In genomic region chr16:5306588-5307248, GRCm38 (mm10) we compare ENCODE assay signal across 8 mouse cellular contexts. TPM values are rescaled to one million over a fixed set of nuclear protein-coding genes. Genes with fewer than 3 reads are reported as not detected.
DNase-seq lines count a peak whose midpoint lies in the region; ATAC-seq lines count a peak whose summit lies in the region.

No protein-coding gene starts in this region.

- H3K36me3 ChIP-seq in forebrain, embryonic 10.5 days (replicated peaks) = no peaks in the 10 kb centered on the region
- no peaks in the 10 kb centered on the region for H3K36me3 ChIP-seq in heart, embryonic 15.5 days
- no peaks in the 10 kb centered on the region for H3K36me3 ChIP-seq in liver, embryonic 12.5 days
- H3K36me3 ChIP-seq in stomach, embryonic 14.5 days (ENCODE audit: control insufficient read depth, insufficient read depth, low read length) = no peaks in the 10 kb centered on the region

- no peaks in the 10 kb centered on the region for H3K9me3 ChIP-seq in forebrain, embryonic 10.5 days
- no peaks in the 10 kb centered on the region for H3K9me3 ChIP-seq in heart, embryonic 15.5 days (replicated peaks)
- H3K9me3 ChIP-seq in liver, embryonic 12.5 days (replicated peaks) = no peaks in the 10 kb centered on the region
- no peaks in the 10 kb centered on the region for H3K9me3 ChIP-seq in stomach, embryonic 14.5 days (ENCODE audit: control insufficient read depth, low read depth, low read length)

- H3K4me3 ChIP-seq in forebrain, embryonic 10.5 days = peak overlapping the region; percentile 59
- H3K4me3 ChIP-seq in heart, embryonic 15.5 days = peak overlapping the region; percentile 49
- peak overlapping the region; percentile 31 for H3K4me3 ChIP-seq in liver, embryonic 12.5 days
- H3K4me3 ChIP-seq in stomach, embryonic 14.5 days (ENCODE audit: low read depth, low read length) = peak overlapping the region; percentile 33

- H3K4me1 ChIP-seq in forebrain, embryonic 10.5 days = peaks cover 10% of the 10 kb centered on the region; the same call in 1 of the 2 replicates
- peaks cover 5% of the 10 kb centered on the region for H3K4me1 ChIP-seq in heart, embryonic 15.5 days (replicated peaks)
- H3K4me1 ChIP-seq in liver, embryonic 12.5 days = peaks cover 5% of the 10 kb centered on the region; the same call in 1 of the 2 replicates
- no peaks in the 10 kb centered on the region for H3K4me1 ChIP-seq in stomach, embryonic 14.5 days (ENCODE audit: control insufficient read depth, insufficient read depth, low read length)

- peak overlapping the region; percentile 43; the same call in 1 of the 2 replicates for H3K9ac ChIP-seq in heart, embryonic 15.5 days
- H3K9ac ChIP-seq in liver, embryonic 12.5 days = no peak overlapping the region
- H3K9ac ChIP-seq in stomach, embryonic 14.5 days (replicated peaks; ENCODE audit: low read depth, low read length) = peak overlapping the region; percentile 28; the same call in 1 of the 2 replicates

- peaks cover 27% of the 10 kb centered on the region for H3K27me3 ChIP-seq in forebrain, embryonic 10.5 days (ENCODE audit: poor library complexity, severe bottlenecking)
- peaks cover 26% of the 10 kb centered on the region for H3K27me3 ChIP-seq in heart, embryonic 15.5 days
- peaks cover 22% of the 10 kb centered on the region; the same call in 1 of the 2 replicates for H3K27me3 ChIP-seq in liver, embryonic 12.5 days (replicated peaks)
- H3K27me3 ChIP-seq in stomach, embryonic 14.5 days (ENCODE audit: control insufficient read depth, insufficient read depth, low read length) = peaks cover 5% of the 10 kb centered on the region

- 2% methylated on average over 36 of the region's 36 CpGs for WGBS in forebrain, embryonic 10.5 days
- WGBS in heart, embryonic 15.5 days = 2% methylated on average over 36 of the region's 36 CpGs
- WGBS in liver, embryonic 12.5 days (ENCODE audit: insufficient replicate concordance) = 3% methylated on average over 36 of the region's 36 CpGs
- WGBS in stomach, embryonic 14.5 days = 2% methylated on average over 36 of the region's 36 CpGs

- peak overlapping the region; percentile 83 for H3K27ac ChIP-seq in forebrain, embryonic 10.5 days
- H3K27ac ChIP-seq in heart, embryonic 15.5 days = no peak overlapping the region
- H3K27ac ChIP-seq in liver, embryonic 12.5 days = no peak overlapping the region
- no peak overlapping the region for H3K27ac ChIP-seq in stomach, embryonic 14.5 days (ENCODE audit: low read length)

- peak overlapping the region; percentile 91 for H3K4me2 ChIP-seq in heart, embryonic 15.5 days
- H3K4me2 ChIP-seq in liver, embryonic 12.5 days = peak overlapping the region; percentile 58
- H3K4me2 ChIP-seq in stomach, embryonic 14.5 days (replicated peaks; ENCODE audit: low read depth, low read length) = peak overlapping the region; percentile 86

- ATAC-seq in heart, embryonic 15.5 days (replicated peaks; ENCODE audit: insufficient number of reproducible peaks, insufficient read depth, low FRiP score, low read depth) = peak; percentile 65; the same call in 1 of the 2 replicates
- ATAC-seq in liver, embryonic 12.5 days = peak; percentile 67
- ATAC-seq in stomach, embryonic 14.5 days (ENCODE audit: insufficient number of reproducible peaks, insufficient read depth, low FRiP score, low read depth) = peak; percentile 85

- peak; percentile 88 for DNase-seq in CD4-positive, CD25-positive, alpha-beta regulatory T cell, adult 2 months (ENCODE audit: low read depth, low spot score)
- DNase-seq in c-Kit-negative CD71-positive TER-119-positive erythroid progenitor cells, embryonic 14.5 days (ENCODE audit: low read depth, low spot score) = peak; percentile 15
- DNase-seq in forebrain, embryonic 10.5 days (ENCODE audit: extremely low spot score, low spot score) = peak; percentile 95
- peak; percentile 90 for DNase-seq in kidney, postnatal 14 days
- DNase-seq in natural killer cell, adult 2 months (ENCODE audit: low spot score in 2 of 2) = peak; percentile 64 to 79

RNA-seq across cellular contexts. Expression of gene Eef2kmt, which starts 50.9 kb away (rescaled TPM):
- polyA plus RNA-seq in forebrain, embryonic 10.5 days (2016; fragmentation: Nextera tagmentation; extraction: Ambion mirVana) = 21.5 and 22.0 TPM in 2 replicates
- polyA plus RNA-seq in heart, embryonic 15.5 days (2015; fragmentation: Nextera tagmentation; extraction: Ambion mirVana) = 19.8 and 27.6 TPM in 2 replicates
- 16.1 and 16.5 TPM in 2 replicates for polyA plus RNA-seq in liver, embryonic 12.5 days (2016; fragmentation: Nextera tagmentation; extraction: Ambion mirVana)
- polyA plus RNA-seq in stomach, embryonic 14.5 days (2014; fragmentation: Nextera tagmentation; extraction: Ambion mirVana) = 35.5 and 36.3 TPM in 2 replicates

Comparison
In these comparisons a context has a peak if more than half of its experiments do, and no peak if none do; other contexts are left out.
1. DNase-seq: peak in every context shown above with its lines; median percentile 95 in forebrain, embryonic 10.5 days; 90 in kidney, postnatal 14 days; 88 in CD4-positive, CD25-positive, alpha-beta regulatory T cell, adult 2 months; 72 in natural killer cell, adult 2 months; 15 in c-Kit-negative CD71-positive TER-119-positive erythroid progenitor cells, embryonic 14.5 days.